Mouse (Mus musculus) embryo, embryonic 11 days (tissue): ENCODE measurements around the gene Dcun1d1.

Source experiments
- DNase-seq: peaks from one replicate; pipeline ENCODE4 v3.0.0-alpha.2; 2015

Dcun1d1 gene

DNA sequence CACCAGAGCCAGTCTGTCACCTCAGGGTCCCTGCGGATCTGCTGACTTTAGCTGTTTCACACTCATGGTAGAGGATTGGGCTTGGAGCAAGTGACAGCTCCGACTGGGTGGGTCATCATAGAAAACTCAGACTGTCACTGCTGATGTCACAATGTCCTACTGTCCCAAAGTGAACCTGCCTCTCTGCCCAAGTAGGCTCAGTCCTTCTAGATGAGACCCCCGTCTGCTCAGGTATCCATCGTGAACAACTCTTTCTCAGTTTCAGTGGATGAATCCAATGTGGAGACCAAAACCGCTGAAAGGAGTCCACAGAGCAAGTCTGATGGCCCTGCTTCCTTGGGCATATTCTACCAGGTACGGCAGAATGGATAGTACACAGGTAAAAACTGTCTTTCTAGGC is at the start of gene Dcun1d1:
TSS of gene Dcun1d1 (minus strand) at position 101 of the 400 bp plus-strand sequence.
- DNase-seq: no peak

DNA sequence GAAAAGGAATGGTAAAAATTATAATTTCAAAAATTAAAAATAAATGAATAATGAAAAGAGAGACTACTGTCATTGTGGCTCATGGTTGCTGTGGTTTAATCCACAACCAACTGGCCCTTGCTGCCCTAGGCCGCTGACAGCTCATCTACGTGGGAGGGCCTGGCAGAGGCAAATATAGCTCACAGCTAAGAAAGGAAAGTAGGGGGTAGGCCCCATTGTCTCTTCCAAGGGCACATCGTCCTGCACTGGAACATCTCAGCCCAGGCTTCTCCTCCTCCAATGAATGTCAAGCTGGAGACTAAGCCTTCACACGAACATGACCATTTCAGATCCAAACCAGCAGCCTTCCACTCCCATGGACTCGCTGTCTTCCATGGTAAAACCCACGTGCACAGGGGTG is 49.0 kb upstream of the Dcun1d1 start:
- DNase-seq: no peak

GRCm38 (mm10) chr3:35973551-35973950 is 36.3 kb upstream of the Dcun1d1 start:
- DNase-seq: peak; percentile 47

DNA sequence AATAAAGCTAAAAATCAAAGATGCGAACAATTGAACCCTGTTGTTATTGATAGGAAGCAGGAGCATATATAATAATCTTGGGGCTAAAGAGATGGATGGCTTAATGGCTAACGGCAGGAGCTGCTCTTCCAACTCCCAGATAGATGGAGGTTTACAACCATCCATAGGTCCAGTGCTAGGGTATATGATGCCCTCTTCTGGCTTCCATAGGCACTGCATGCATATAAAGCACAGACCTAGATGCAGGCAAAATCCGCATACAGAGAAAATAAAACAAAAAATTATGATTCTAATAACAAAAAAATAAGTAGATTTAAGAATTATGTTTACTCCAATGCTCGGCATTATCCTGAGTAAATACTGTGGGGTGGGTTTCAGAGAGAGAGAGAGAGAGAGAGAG is 35.7 kb upstream of the Dcun1d1 start:
- DNase-seq: peak; percentile 33

GRCm38 (mm10) chr3:35971149-35971548 is 33.9 kb upstream of the Dcun1d1 start:
- no peak for DNase-seq

GRCm38 (mm10) chr3:35970441-35970840 is 33.2 kb upstream of the Dcun1d1 start:
- no peak for DNase-seq

DNA sequence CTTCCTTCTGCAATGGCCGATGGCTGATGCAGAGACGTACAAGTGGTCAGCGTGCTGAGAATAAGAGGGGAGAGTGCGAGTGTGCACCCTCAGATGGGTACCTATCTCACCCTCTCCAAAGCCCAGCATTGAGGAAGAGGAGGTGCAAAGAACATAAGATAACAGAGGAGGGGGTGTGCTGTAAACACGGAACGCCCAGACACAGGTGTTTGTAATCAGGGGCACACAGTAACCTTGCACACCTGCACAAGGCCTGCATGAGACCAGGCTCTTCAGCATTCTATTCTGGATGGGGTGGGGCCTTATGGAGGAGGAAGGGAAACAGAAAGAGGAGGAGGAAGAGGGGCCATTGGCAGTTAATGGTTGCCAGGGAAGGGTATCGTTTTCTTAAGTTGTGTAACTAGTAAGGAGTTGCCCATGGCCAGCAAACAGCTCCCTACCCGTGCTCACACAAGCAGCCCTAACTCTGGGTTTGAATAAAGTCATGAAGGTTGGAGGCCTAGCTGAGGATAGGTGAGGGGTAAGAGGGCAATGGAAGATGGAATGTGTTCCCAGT is 30.2 kb upstream of the Dcun1d1 start:
- DNase-seq: no peak

- DNase-seq: no peak
These were observed 29.2 kb upstream of the Dcun1d1 start for GRCm38 (mm10) chr3:35966493-35966892.

- no peak for DNase-seq
These were observed 27.7 kb upstream of the Dcun1d1 start for GRCm38 (mm10) chr3:35964928-35965327.

GRCm38 (mm10) chr3:35963921-35964320 is 26.7 kb upstream of the Dcun1d1 start:
- no peak for DNase-seq

GRCm38 (mm10) chr3:35963401-35963800 is 26.2 kb upstream of the Dcun1d1 start:
- DNase-seq: no peak

DNA sequence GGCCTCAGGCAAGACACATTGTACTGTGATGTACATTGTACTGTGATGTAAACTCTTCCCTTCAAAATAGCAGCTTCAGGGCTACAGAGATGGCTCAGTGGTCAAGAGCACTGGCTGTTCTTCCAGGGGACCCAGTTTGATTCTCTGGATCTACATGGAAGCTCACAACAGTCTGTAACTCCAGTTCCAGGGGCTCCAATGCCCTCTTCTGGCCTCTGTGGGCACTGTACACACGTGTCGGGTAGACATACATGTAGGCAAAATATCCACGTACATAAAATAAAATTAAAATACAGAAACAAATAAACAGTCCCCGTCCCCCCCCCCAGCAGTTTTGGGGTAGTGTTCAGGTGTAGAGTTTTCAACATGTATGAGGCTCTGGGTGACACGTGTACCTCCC is 25.7 kb upstream of the Dcun1d1 start:
- DNase-seq: no peak

GRCm38 (mm10) chr3:35957230-35957629 is 20.0 kb upstream of the Dcun1d1 start:
- DNase-seq: no peak

DNA sequence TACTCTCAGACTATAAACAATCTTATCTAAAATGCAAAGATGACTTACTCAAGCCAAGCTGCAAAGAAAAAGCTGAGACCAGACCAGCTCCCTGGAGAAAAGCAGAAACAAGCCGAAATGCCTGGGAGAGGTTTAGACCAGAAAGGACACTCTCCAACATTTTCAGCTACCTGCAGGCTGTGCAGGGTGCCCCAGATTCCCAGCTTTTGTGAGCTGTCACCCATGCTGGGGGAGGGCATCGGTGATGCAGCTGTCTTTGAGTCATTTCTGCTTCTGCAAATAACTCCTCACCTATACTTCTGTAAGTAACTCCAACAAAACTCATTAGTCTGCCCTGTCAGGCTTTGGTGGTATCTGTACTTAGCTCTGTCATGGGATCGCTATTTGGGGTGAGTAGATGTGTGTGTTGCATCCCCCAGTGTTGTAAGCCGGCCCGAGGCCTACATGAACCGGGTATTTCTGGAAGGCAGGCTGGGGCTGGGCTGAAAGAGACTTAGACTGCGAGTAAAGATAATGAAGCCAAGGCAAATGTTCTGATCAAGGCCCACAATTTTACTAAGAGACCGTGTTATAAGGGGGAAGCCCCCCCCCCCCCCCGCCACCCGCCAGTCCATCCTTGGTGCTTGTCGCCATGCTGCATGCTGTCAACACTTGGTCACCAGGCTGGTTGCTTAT is 17.8 kb upstream of the Dcun1d1 start:
- DNase-seq: no peak

GRCm38 (mm10) chr3:35953816-35954215 is 16.6 kb upstream of the Dcun1d1 start:
- DNase-seq: no peak

GRCm38 (mm10) chr3:35953184-35953583 is 15.9 kb upstream of the Dcun1d1 start:
- no peak for DNase-seq

GRCm38 (mm10) chr3:35948197-35948596 is 11.0 kb upstream of the Dcun1d1 start:
- DNase-seq: no peak

DNA sequence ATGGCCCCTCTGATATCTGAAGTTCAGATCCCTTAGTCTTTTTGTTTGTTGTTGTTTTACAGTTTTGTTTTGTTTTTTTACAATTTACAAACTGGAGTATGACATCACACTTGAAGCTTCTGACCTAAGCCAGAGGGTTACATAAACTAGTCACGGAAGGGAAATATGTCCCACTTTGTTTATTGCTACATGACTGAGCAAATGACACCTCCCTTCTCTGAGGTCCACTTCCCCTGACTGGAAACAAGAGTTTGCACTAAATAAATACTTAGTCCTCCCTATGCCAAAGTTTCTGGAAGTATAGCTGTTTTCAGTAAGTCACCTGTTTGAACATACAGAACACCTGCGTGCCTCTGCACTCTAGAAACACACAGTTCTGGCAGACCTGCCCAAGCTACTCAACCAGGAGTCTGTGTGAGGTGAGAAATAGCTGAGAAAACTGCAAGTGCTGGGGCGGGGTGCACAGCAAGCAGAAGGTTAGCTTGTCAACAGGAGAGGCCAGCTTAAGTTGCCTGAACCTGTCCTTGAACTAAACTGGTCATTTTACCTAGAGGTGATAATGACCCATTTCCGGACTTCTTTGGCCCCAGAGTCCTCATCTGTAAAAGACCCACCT is 3.4 kb upstream of the Dcun1d1 start:
- DNase-seq: no peak

- DNase-seq: no peak
These were observed 2.8 kb upstream of the Dcun1d1 start for GRCm38 (mm10) chr3:35940047-35940446.

DNA sequence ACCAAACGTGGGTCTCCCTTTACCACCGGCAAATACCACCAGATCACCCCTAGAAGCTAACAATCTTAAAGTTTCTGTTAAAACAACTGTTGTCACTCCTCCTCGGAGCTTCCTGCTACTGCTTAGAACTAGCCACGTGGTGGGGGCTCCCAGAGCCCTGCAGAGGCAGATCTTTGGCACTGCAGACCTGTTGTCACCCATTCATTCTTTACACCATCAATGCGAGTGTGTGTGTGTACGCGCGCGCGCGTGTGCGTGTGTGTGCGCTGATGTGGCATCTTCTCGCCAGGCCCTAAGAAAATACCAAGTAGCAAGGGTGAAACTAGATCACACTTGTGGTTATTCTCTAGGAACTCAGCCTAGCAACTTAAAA is 3.9 kb downstream of the Dcun1d1 start:
- DNase-seq: peak; percentile 73

DNA sequence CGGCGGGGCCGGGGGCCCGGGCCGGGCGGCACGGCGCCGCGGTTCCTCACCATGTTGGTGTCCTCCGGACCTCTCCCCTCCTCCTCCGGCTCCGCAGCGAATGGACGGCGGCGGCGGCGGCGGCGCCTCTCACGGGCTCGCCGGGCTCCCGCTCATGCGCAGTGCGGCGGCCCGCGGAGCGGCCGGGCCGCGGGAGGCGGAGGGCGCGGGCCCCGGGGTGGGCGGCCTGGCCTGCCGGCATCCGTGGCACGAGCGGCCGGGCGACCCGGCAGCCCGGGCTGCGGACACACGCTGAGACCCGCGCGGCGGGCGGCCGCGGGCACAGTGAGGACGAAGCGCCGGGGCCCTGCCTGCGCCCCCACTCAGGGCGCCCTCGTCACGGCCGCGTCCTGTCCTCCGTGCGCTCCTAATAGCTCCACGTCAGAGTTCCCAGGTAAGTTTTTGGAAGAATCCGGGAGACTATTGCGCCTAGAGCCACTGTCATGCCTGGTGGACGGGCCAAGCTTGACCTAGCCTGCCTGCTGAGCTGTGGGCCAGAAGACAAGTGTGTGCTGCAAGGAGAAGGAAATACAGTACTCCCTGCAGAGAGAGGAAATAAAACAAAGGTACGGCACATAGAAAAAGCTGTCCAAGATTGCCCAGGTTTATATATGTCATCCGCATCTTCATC is 4.4 kb downstream of the Dcun1d1 start:
- peak; percentile 88 for DNase-seq

DNA sequence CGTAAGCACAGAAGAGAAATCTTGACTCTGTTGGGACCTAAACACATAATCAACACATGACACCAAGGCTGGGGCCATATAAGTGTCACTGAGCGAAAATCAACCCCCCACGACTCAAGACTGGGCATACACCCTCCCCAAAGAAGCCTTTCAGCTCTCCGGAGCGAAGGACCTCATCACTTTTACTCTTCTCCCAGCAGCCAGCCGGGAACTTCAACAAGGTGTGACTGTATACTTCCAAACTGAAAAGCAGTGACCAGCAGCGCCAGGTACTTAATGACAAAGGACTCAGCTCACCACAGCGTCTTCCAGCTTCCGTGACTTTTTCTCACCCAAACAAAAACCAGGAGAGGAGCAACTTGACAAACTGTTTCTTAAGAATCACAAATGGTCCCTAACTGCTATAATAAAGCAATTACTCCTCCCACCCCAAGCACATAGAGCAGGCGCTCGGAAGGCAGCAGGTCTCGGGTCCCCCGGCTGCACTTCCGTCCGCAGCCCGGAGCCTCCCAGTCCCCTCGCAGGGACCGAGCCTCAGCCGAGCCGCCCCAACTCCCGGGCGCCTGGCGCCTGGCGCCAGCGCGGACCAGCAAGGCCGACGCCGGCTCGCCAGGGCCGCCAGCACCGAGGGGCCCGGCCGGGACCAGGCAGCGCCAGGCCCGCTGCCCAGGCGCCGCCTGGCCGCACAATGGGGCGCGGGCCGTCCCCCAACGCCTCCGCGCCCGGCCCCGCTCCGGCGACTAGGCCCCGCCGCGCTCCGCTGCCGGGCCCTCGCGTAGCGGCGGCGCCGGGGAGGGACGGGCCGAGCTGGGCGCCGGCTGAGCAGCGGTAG is 5.1 kb downstream of the Dcun1d1 start:
- peak; percentile 72 for DNase-seq

- no peak for DNase-seq
These were observed 5.9 kb downstream of the Dcun1d1 start for GRCm38 (mm10) chr3:35931359-35931758.
